In the genomic region with DNA sequence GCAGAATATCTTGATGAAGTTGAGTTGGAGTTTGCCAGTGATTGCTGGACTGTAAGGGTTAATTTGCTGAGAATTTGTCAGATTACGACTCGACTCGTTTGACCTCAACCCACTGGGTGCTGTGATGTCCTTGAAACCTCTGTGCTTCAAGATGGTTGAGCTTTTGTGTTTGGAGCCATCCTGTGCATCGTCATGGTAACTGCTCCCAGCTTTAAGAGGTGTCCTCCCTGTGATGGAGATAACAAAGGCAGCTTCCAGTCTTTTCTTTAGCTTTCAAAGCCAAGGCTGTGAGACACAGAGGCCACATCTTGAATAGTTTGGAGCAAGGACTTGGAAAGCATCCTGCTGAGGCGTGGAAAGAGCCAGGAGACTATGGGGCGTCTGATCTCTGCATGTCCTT, we compare ENCODE assay signal across 23 mouse cellular contexts. TPM values are rescaled to one million over a fixed set of nuclear protein-coding genes. Genes with fewer than 3 reads are reported as not detected.
DNase-seq lines count a peak whose midpoint lies in the region; ATAC-seq and TF ChIP-seq lines count a peak whose summit lies in the region.
"Had no signal": no experiment of that assay in that cellular context is flagged by ENCODE, and none has a peak within 500 bp of the region (broad histone marks: within the 10 kb centered on the region; RNA-seq: fewer than 3 reads in every experiment).

No protein-coding gene starts in this region.

- H3K36me3 ChIP-seq in midbrain, embryonic 10.5 days = peaks cover 68% of the 10 kb centered on the region
- H3K36me3 ChIP-seq in midbrain, embryonic 14.5 days (ENCODE audit: control insufficient read depth, insufficient read depth, low read length) = peaks cover 7% of the 10 kb centered on the region; the same call in 1 of the 2 replicates
- peaks cover 39% of the 10 kb centered on the region for H3K36me3 ChIP-seq in ES-E14 (ENCODE audit: control insufficient read depth, insufficient read depth, low read length, poor library complexity, severe bottlenecking)
- H3K36me3 ChIP-seq in midbrain, postnatal 0 days (ENCODE audit: insufficient read depth, low read length) = no peaks in the 10 kb centered on the region; the same call in 1 of the 2 replicates
- H3K36me3 ChIP-seq: hindbrain, embryonic 15.5 days had no signal

- in situ Hi-C loops in ES-E14 (cut with MboI; ENCODE audit: low sequenced_read_pairs in 2 of 2, unreplicated experiment in 2 of 2) = no loop called here

- H3K27me3 ChIP-seq in midbrain, embryonic 10.5 days (ENCODE audit: low read depth, poor library complexity, severe bottlenecking) = no peaks in the 10 kb centered on the region
- no peaks in the 10 kb centered on the region for H3K27me3 ChIP-seq in midbrain, embryonic 14.5 days (ENCODE audit: control insufficient read depth, insufficient read depth, low read length)
- no peaks in the 10 kb centered on the region for H3K27me3 ChIP-seq in midbrain, postnatal 0 days (ENCODE audit: insufficient read depth, low read length)
- H3K27me3 ChIP-seq: embryonic facial prominence, embryonic 13.5 days; forebrain, embryonic 12.5 days; heart, embryonic 13.5 days; hindbrain, embryonic 15.5 days had no signal

- H3K4me3 ChIP-seq in midbrain, embryonic 10.5 days = no peak overlapping the region
- H3K4me3 ChIP-seq in midbrain, embryonic 14.5 days (replicated peaks; ENCODE audit: low read depth, low read length) = no peak overlapping the region
- no peak overlapping the region for H3K4me3 ChIP-seq in ES-E14 (ENCODE audit: insufficient read depth in 1 of 2, low read depth in 1 of 2, low read length in 2 of 2, poor library complexity in 1 of 2, severe bottlenecking in 1 of 2)
- no peak overlapping the region for H3K4me3 ChIP-seq in midbrain, postnatal 0 days (ENCODE audit: low read depth, low read length)
- H3K4me3 ChIP-seq: embryonic facial prominence, embryonic 13.5 days; forebrain, embryonic 12.5 days; heart, embryonic 13.5 days; hindbrain, embryonic 15.5 days had no signal

- H3K9ac ChIP-seq in midbrain, embryonic 14.5 days (replicated peaks; ENCODE audit: low read length) = no peak overlapping the region
- no peak overlapping the region for H3K9ac ChIP-seq in ES-E14 (ENCODE audit: insufficient read depth, low read depth, low read length, poor library complexity, severe bottlenecking)
- no peak overlapping the region for H3K9ac ChIP-seq in midbrain, postnatal 0 days (replicated peaks; ENCODE audit: low read length, poor library complexity, severe bottlenecking)
- H3K9ac ChIP-seq: embryonic facial prominence, embryonic 13.5 days; forebrain, embryonic 12.5 days; heart, embryonic 13.5 days; hindbrain, embryonic 15.5 days had no signal

- no peak for ATAC-seq in midbrain, embryonic 14.5 days (ENCODE audit: low FRiP score, low TSS enrichment)
- ATAC-seq in midbrain, postnatal 0 days (ENCODE audit: low FRiP score) = no peak
- ATAC-seq: inflammation-experienced regulatory T-cells, adult 6 months; intestine, postnatal 0 days had no signal

- no peak for TF ChIP-seq CTCF in midbrain, postnatal 0 days (IDR thresholded peaks at IDR 0.05)

- H3K9me3 ChIP-seq in midbrain, embryonic 10.5 days (replicated peaks) = no peaks in the 10 kb centered on the region
- H3K9me3 ChIP-seq in midbrain, embryonic 14.5 days (ENCODE audit: control insufficient read depth, low read length) = no peaks in the 10 kb centered on the region
- H3K9me3 ChIP-seq in ES-E14 (ENCODE audit: control insufficient read depth, insufficient read depth, low read depth, low read length) = no peaks in the 10 kb centered on the region
- H3K9me3 ChIP-seq in midbrain, postnatal 0 days (ENCODE audit: low read length) = no peaks in the 10 kb centered on the region
- H3K9me3 ChIP-seq: embryonic facial prominence, embryonic 13.5 days; forebrain, embryonic 12.5 days; heart, embryonic 13.5 days; hindbrain, embryonic 15.5 days had no signal

- DNase-seq in embryo, embryonic 10.5 days (ENCODE audit: low spot score) = peak; percentile 22
- DNase-seq in embryo, embryonic 11 days = no peak
- no peak for DNase-seq in midbrain, embryonic 10.5 days (ENCODE audit: low spot score)
- DNase-seq in midbrain, embryonic 14.5 days = no peak
- DNase-seq in ES-E14 (ENCODE audit: low read depth, low spot score) = peak; percentile 46
- DNase-seq in midbrain, postnatal 0 days (ENCODE audit: low spot score) = no peak
- DNase-seq in layer of hippocampus, postnatal 14 days (ENCODE audit: low spot score in 2 of 2) = no peak
- DNase-seq: adrenal gland, postnatal 10 days; cerebellum, adult 11-12 months; cerebellum, adult 9-10 months; cerebellum, postnatal 36 days; gastrocnemius, postnatal 36 days; heart, adult 11 months; heart, postnatal 4 days had no signal

- WGBS in midbrain, embryonic 10.5 days = 31% methylated on average over 6 of the region's 6 CpGs
- WGBS in midbrain, embryonic 14.5 days = 16% methylated on average over 6 of the region's 6 CpGs
- WGBS in midbrain, postnatal 0 days = 16% methylated on average over 6 of the region's 6 CpGs

- H3K4me2 ChIP-seq in midbrain, embryonic 14.5 days (ENCODE audit: low read length) = no peak overlapping the region
- H3K4me2 ChIP-seq in midbrain, postnatal 0 days (ENCODE audit: low read depth, low read length, poor library complexity, severe bottlenecking) = no peak overlapping the region
- H3K4me2 ChIP-seq: embryonic facial prominence, embryonic 13.5 days; forebrain, embryonic 12.5 days; heart, embryonic 13.5 days; hindbrain, embryonic 15.5 days had no signal

- H3K27ac ChIP-seq in midbrain, embryonic 10.5 days (replicated peaks) = peak overlapping the region; percentile 28; the same call in 1 of the 2 replicates
- no peak overlapping the region for H3K27ac ChIP-seq in midbrain, embryonic 14.5 days (replicated peaks; ENCODE audit: low read depth, low read length)
- no peak overlapping the region for H3K27ac ChIP-seq in ES-E14 (ENCODE audit: insufficient read depth, low read depth, low read length, poor library complexity, severe bottlenecking)
- peak overlapping the region; percentile 38; the same call in 1 of the 2 replicates for H3K27ac ChIP-seq in midbrain, postnatal 0 days (ENCODE audit: low read depth, low read length)
- H3K27ac ChIP-seq: embryonic facial prominence, embryonic 13.5 days; forebrain, embryonic 12.5 days; heart, embryonic 13.5 days; hindbrain, embryonic 15.5 days had no signal

- peaks cover 48% of the 10 kb centered on the region for H3K4me1 ChIP-seq in midbrain, embryonic 10.5 days
- peaks cover 10% of the 10 kb centered on the region for H3K4me1 ChIP-seq in midbrain, embryonic 14.5 days (ENCODE audit: control insufficient read depth, insufficient read depth, low read length)
- H3K4me1 ChIP-seq in ES-E14 (ENCODE audit: control insufficient read depth in 2 of 2, insufficient read depth in 2 of 2, low read length in 2 of 2, poor library complexity in 1 of 2) = peaks cover 4 to 14% of the 10 kb centered on the region in 2 experiments; a peak in 2 of 4 replicates
- peaks cover 16% of the 10 kb centered on the region for H3K4me1 ChIP-seq in midbrain, postnatal 0 days (ENCODE audit: insufficient read depth, low read length)

TF ChIP-seq in ES-E14, 5 proteins besides CTCF, POLR2A, EP300 and RAD21:
- no peak for TF ChIP-seq CHD2 (IDR thresholded peaks at IDR 0.05; ENCODE audit: low read depth, low read length)
- no peak for TF ChIP-seq HCFC1 (IDR thresholded peaks at IDR 0.05; ENCODE audit: borderline replicate concordance, insufficient read depth, low read length)
- TF ChIP-seq ZC3H11A (IDR thresholded peaks at IDR 0.05; ENCODE audit: borderline replicate concordance, low read depth, low read length) = no peak
- TF ChIP-seq MAFK (IDR thresholded peaks at IDR 0.05; ENCODE audit: insufficient read depth, low read depth, low read length) = no peak
- TF ChIP-seq ZNF384 (IDR thresholded peaks at IDR 0.05; ENCODE audit: low read depth, low read length) = no peak
TF ChIP-seq in ES-E14: peak in this region for 0.

RNA-seq across cellular contexts. Expression of gene Traip, which starts 7.2 kb away (rescaled TPM):
- 35.8 and 41.7 TPM in 2 replicates for polyA plus RNA-seq in midbrain, embryonic 10.5 days (2016; fragmentation: Nextera tagmentation; extraction: Ambion mirVana)
- polyA plus RNA-seq in midbrain, embryonic 14.5 days (2014; fragmentation: Nextera tagmentation; extraction: Ambion mirVana) = 10.3 and 10.4 TPM in 2 replicates
- 43.7 and 72.1 TPM in 2 replicates for total RNA-seq in ES-E14 (2012; rRNA removed)
- 9.0 and 11.4 TPM in 2 replicates for total RNA-seq in midbrain, postnatal 0 days (2014; rRNA removed)
- polyA plus RNA-seq in midbrain, postnatal 0 days (2015; fragmentation: Nextera tagmentation; extraction: Ambion mirVana) = 11.6 and 12.0 TPM in 2 replicates
- total RNA-seq in layer of hippocampus, postnatal 14 days (2021) = 10 to 100 TPM; 22.3 to 23.8 TPM

RNA-seq across cellular contexts. Expression of gene Uba7, which starts 18.2 kb away (rescaled TPM):
- polyA plus RNA-seq in midbrain, embryonic 10.5 days (2016; fragmentation: Nextera tagmentation; extraction: Ambion mirVana) = 6.5 and 8.1 TPM in 2 replicates
- polyA plus RNA-seq in midbrain, embryonic 14.5 days (2014; fragmentation: Nextera tagmentation; extraction: Ambion mirVana) = 2.6 and 5.0 TPM in 2 replicates
- 0.79 and 1.0 TPM in 2 replicates for total RNA-seq in ES-E14 (2012; rRNA removed)
- 1.9 and 4.2 TPM in 2 replicates for total RNA-seq in midbrain, postnatal 0 days (2014; rRNA removed)
- 5.0 and 5.7 TPM in 2 replicates for polyA plus RNA-seq in midbrain, postnatal 0 days (2015; fragmentation: Nextera tagmentation; extraction: Ambion mirVana)
- total RNA-seq in layer of hippocampus, postnatal 14 days (2021) = 1 to 10 TPM; 2.7 to 3.2 TPM

RNA-seq across cellular contexts. Expression of gene Camkv, which starts 21.7 kb away (rescaled TPM):
- 20.9 and 23.0 TPM in 2 replicates for polyA plus RNA-seq in midbrain, embryonic 10.5 days (2016; fragmentation: Nextera tagmentation; extraction: Ambion mirVana)
- 16.7 and 26.1 TPM in 2 replicates for polyA plus RNA-seq in midbrain, embryonic 14.5 days (2014; fragmentation: Nextera tagmentation; extraction: Ambion mirVana)
- total RNA-seq in ES-E14 (2012; rRNA removed) = 21.5 and 41.5 TPM in 2 replicates
- total RNA-seq in midbrain, postnatal 0 days (2014; rRNA removed) = 133 and 153 TPM in 2 replicates
- 136 and 149 TPM in 2 replicates for polyA plus RNA-seq in midbrain, postnatal 0 days (2015; fragmentation: Nextera tagmentation; extraction: Ambion mirVana)
- 100 to 1,000 TPM; 497 to 516 TPM for total RNA-seq in layer of hippocampus, postnatal 14 days (2021)
- total RNA-seq: heart, postnatal 4 days had no signal
- polyA plus RNA-seq: heart, postnatal 0 days; inflammation-experienced regulatory T-cells, adult 6 months had no signal

RNA-seq across cellular contexts. Expression of gene Gm20661, which starts 25.7 kb away (rescaled TPM):
- polyA plus RNA-seq in midbrain, embryonic 10.5 days (2016; fragmentation: Nextera tagmentation; extraction: Ambion mirVana) = 0.83 and 1.2 TPM in 2 replicates
- 0.47 and 0.49 TPM in 2 replicates for polyA plus RNA-seq in midbrain, embryonic 14.5 days (2014; fragmentation: Nextera tagmentation; extraction: Ambion mirVana)
- total RNA-seq in ES-E14 (2012; rRNA removed) = 0.18 and 0.53 TPM in 2 replicates
- total RNA-seq in midbrain, postnatal 0 days (2014; rRNA removed) = 0.55 TPM in 1 of 2 replicates, not detected in the other
- polyA plus RNA-seq in midbrain, postnatal 0 days (2015; fragmentation: Nextera tagmentation; extraction: Ambion mirVana) = 0.33 and 0.48 TPM in 2 replicates
- 1 to 10 TPM; 1.2 to 1.6 TPM for total RNA-seq in layer of hippocampus, postnatal 14 days (2021)
- total RNA-seq: gastrocnemius, adult 8-10 months; gastrocnemius, postnatal 36 days had no signal
- polyA plus RNA-seq: C2C12; inflammation-experienced regulatory T-cells, adult 6 months had no signal

RNA-seq across cellular contexts. Expression of gene Inka1, which starts 28.5 kb away (rescaled TPM):
- 29.7 and 32.1 TPM in 2 replicates for polyA plus RNA-seq in midbrain, embryonic 10.5 days (2016; fragmentation: Nextera tagmentation; extraction: Ambion mirVana)
- 12.1 and 13.3 TPM in 2 replicates for polyA plus RNA-seq in midbrain, embryonic 14.5 days (2014; fragmentation: Nextera tagmentation; extraction: Ambion mirVana)
- 3.0 and 6.1 TPM in 2 replicates for total RNA-seq in ES-E14 (2012; rRNA removed)
- total RNA-seq in midbrain, postnatal 0 days (2014; rRNA removed) = 12.3 and 14.8 TPM in 2 replicates
- polyA plus RNA-seq in midbrain, postnatal 0 days (2015; fragmentation: Nextera tagmentation; extraction: Ambion mirVana) = 16.2 and 18.1 TPM in 2 replicates
- 10 to 100 TPM in 1 of 2 experiments, 1 to 10 TPM in 1; 9.2 to 11.5 TPM for total RNA-seq in layer of hippocampus, postnatal 14 days (2021)

Comparison
In these comparisons a context has a peak if more than half of its experiments do, and no peak if none do; other contexts are left out.
1. DNase-seq: peak in embryo, embryonic 10.5 days (single experiment) and ES-E14 (single experiment); none in embryo, embryonic 11 days (single experiment), midbrain, embryonic 10.5 days (single experiment), midbrain, embryonic 14.5 days (single experiment), midbrain, postnatal 0 days (single experiment) and layer of hippocampus, postnatal 14 days (0 of 2).
2. H3K27ac ChIP-seq: peak in midbrain, embryonic 10.5 days (single experiment) and midbrain, postnatal 0 days (single experiment); none in midbrain, embryonic 14.5 days (single experiment) and ES-E14 (single experiment).